In the genomic region with DNA sequence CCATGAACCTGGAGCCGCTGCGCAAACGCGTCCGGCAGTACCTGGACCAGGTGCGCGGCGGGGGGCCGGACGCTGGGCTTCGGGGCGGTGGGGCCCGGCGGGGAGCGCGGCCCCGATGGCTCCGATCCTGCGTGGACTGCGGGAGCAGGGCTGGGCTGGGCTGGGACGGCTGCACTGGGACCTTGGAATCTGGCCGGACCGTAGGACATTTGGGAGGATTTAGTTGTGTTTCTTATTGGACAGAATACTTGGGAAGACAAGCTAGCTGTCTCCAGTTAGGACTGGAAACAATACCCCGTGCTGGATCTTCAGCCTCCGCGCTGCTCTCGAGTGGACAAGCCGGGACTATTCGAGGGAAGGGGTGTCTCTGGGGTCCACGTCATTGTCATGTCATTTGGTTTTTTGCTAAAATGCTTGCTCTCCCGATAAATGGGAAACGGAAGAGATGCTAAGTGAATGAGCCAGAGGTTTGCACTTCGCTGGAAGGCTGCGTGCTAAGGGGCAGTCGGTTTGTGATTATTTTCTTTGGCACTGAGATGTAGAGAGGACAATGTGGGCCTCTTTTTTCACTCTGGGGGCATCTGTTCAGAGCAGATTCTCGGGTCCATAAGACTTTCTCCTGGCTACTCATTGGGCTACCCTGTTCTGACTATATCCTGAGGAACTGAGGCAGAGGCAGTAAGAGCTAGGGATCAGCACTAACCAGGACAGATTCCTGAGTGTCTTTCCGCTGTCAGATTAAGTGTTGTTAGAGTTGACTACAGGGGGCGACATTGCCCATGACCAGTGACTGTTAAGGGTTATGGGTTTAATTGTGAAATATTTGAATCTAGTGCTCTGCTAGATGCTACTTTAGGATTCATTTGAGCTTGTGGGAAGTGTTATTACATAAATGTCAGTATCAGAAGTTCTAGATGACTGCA, we compare ENCODE assay signal across 7 mouse cellular contexts. TPM values are rescaled to one million over a fixed set of nuclear protein-coding genes. Genes with fewer than 3 reads are reported as not detected.
DNase-seq lines count a peak whose midpoint lies in the region; ATAC-seq and TF ChIP-seq lines count a peak whose summit lies in the region.

No protein-coding gene starts in this region.

- H3K4me3 ChIP-seq in G1E (ENCODE audit: low read depth, low read length), result peak overlapping the region; percentile 91
- peak overlapping the region; percentile 91 for H3K4me3 ChIP-seq in bone marrow macrophage, adult 2 months (ENCODE audit: insufficient read depth, low read length)
- peak overlapping the region; percentile 83 for H3K4me3 ChIP-seq in erythroblast, embryonic 14.5 days (replicated peaks)
- H3K4me3 ChIP-seq in hindbrain, embryonic 11.5 days (ENCODE audit: low read depth, low read length), result peak overlapping the region; percentile 100

- H3K4me2 ChIP-seq in hindbrain, embryonic 11.5 days (replicated peaks; ENCODE audit: low read depth, low read length), result peak overlapping the region; percentile 74

- H3K4me1 ChIP-seq in G1E (ENCODE audit: insufficient read depth, low read depth, low read length), result peaks cover 17% of the 10 kb centered on the region
- H3K4me1 ChIP-seq in bone marrow macrophage, adult 2 months (ENCODE audit: control insufficient read depth, insufficient read depth, low read length), result peaks cover 9% of the 10 kb centered on the region
- peaks cover 22% of the 10 kb centered on the region for H3K4me1 ChIP-seq in erythroblast, embryonic 14.5 days (ENCODE audit: control insufficient read depth)
- peaks cover 2% of the 10 kb centered on the region; the same call in 1 of the 2 replicates for H3K4me1 ChIP-seq in hindbrain, embryonic 11.5 days (replicated peaks; ENCODE audit: control insufficient read depth, insufficient read depth, low read length)

- peak overlapping the region; percentile 94 for H3K9ac ChIP-seq in hindbrain, embryonic 11.5 days (ENCODE audit: low read depth, low read length)

- peaks cover 40% of the 10 kb centered on the region for H3K36me3 ChIP-seq in G1E (replicated peaks)
- H3K36me3 ChIP-seq in erythroblast, embryonic 14.5 days (ENCODE audit: control insufficient read depth), result peaks cover 33% of the 10 kb centered on the region
- H3K36me3 ChIP-seq in hindbrain, embryonic 11.5 days (ENCODE audit: control insufficient read depth, insufficient read depth, low read length), result 0 out of 2 replicates have a peak, but pooled peaks cover 3% of the 10 kb centered on the region

- WGBS in hindbrain, embryonic 11.5 days, result under 1% methylated on average over 37 of the region's 38 CpGs

- TF ChIP-seq POLR2A in bone marrow macrophage, adult 2 months (IDR thresholded peaks at IDR 0.05; ENCODE audit: borderline replicate concordance, low read depth, low read length), result no peak

- H3K27me3 ChIP-seq in G1E (ENCODE audit: insufficient read depth, low read length), result no peaks in the 10 kb centered on the region
- H3K27me3 ChIP-seq in erythroblast, embryonic 14.5 days (ENCODE audit: control insufficient read depth), result no peaks in the 10 kb centered on the region
- H3K27me3 ChIP-seq in hindbrain, embryonic 11.5 days (ENCODE audit: control insufficient read depth, insufficient read depth, low read length), result no peaks in the 10 kb centered on the region

- peak; percentile 70 for ATAC-seq in G1E (ENCODE audit: extremely low read depth, insufficient number of reproducible peaks, low FRiP score, poor library complexity, severe bottlenecking)
- ATAC-seq in hindbrain, embryonic 11.5 days (ENCODE audit: low FRiP score), result peak; percentile 73

- peak; percentile 66 for DNase-seq in G1E (ENCODE audit: low spot score)
- DNase-seq in hindbrain, embryonic 11.5 days (ENCODE audit: low spot score), result peak; percentile 65
- DNase-seq in layer of hippocampus, postnatal 10 days (ENCODE audit: low spot score in 2 of 2), result peak; percentile 20 to 50
- peak; percentile 80 for DNase-seq in lung, postnatal 36 days
- peak; percentile 14 for DNase-seq in right cerebral cortex, postnatal 4 days

- peak overlapping the region; percentile 45 for H3K27ac ChIP-seq in bone marrow macrophage, adult 2 months (ENCODE audit: insufficient read depth, low read depth, low read length)
- 0 out of 2 replicates have a peak overlapping the region, but pooled peaks have one; percentile 17 for H3K27ac ChIP-seq in hindbrain, embryonic 11.5 days (ENCODE audit: low read depth, low read length)

- no peaks in the 10 kb centered on the region for H3K9me3 ChIP-seq in G1E (replicated peaks)
- H3K9me3 ChIP-seq in erythroblast, embryonic 14.5 days (ENCODE audit: control insufficient read depth, low read length), result no peaks in the 10 kb centered on the region
- H3K9me3 ChIP-seq in hindbrain, embryonic 11.5 days (ENCODE audit: control insufficient read depth, low read length), result no peaks in the 10 kb centered on the region

- TF ChIP-seq CTCF in G1E (IDR thresholded peaks at IDR 0.05; ENCODE audit: low read depth, low read length), result 0 out of 2 replicates have a peak, but pooled peaks have one; percentile 3
- no peak for TF ChIP-seq CTCF in bone marrow macrophage, adult 2 months (IDR thresholded peaks at IDR 0.05; ENCODE audit: low read depth, low read length)

RNA-seq across cellular contexts. Expression of a gene that starts 0.6 kb away (rescaled TPM):
- total RNA-seq in G1E (2014; fragmentation: Nextera tagmentation) (68.5 and 75.9 TPM in 2 replicates), G1E (2017) (64.5 and 81.1 TPM in 2 replicates)
- polyA plus RNA-seq in G1E (2012), result 19.0 and 25.1 TPM in 2 replicates
- 32.6 and 36.2 TPM in 2 replicates for polyA plus RNA-seq in bone marrow macrophage, adult 2 months (2012; ENCODE audit: insufficient read depth, insufficient read length, missing spikeins)
- polyA plus RNA-seq in erythroblast, embryonic 14.5 days (2012), result 1.1 and 1.4 TPM in 2 replicates
- polyA plus RNA-seq in hindbrain, embryonic 11.5 days (2014; fragmentation: Nextera tagmentation; extraction: Ambion mirVana), result 262 and 270 TPM in 2 replicates
- 10 to 100 TPM; 68.8 to 69.9 TPM for total RNA-seq in layer of hippocampus, postnatal 10 days (2021)

RNA-seq across cellular contexts. Expression of a gene that starts 27.3 kb away (rescaled TPM):
- total RNA-seq in G1E (2014; fragmentation: Nextera tagmentation) (13.3 and 18.0 TPM in 2 replicates), G1E (2017) (21.3 and 21.5 TPM in 2 replicates)
- 31.4 and 34.9 TPM in 2 replicates for polyA plus RNA-seq in G1E (2012)
- 24.0 and 28.8 TPM in 2 replicates for polyA plus RNA-seq in bone marrow macrophage, adult 2 months (2012; ENCODE audit: insufficient read depth, insufficient read length, missing spikeins)
- 3.7 and 3.9 TPM in 2 replicates for polyA plus RNA-seq in erythroblast, embryonic 14.5 days (2012)
- 40.3 and 43.7 TPM in 2 replicates for polyA plus RNA-seq in hindbrain, embryonic 11.5 days (2014; fragmentation: Nextera tagmentation; extraction: Ambion mirVana)
- 10 to 100 TPM; 42.1 to 50.6 TPM for total RNA-seq in layer of hippocampus, postnatal 10 days (2021)

RNA-seq across cellular contexts. Expression of a gene that starts 52.4 kb away (rescaled TPM):
- total RNA-seq in G1E (2014; fragmentation: Nextera tagmentation), result not detected in 2 replicates
- 0.38 and 0.41 TPM in 2 replicates for total RNA-seq in G1E (2017)
- not detected in 2 replicates for polyA plus RNA-seq in G1E (2012)
- 0.84 TPM in 1 of 2 replicates, not detected in the other for polyA plus RNA-seq in bone marrow macrophage, adult 2 months (2012; ENCODE audit: insufficient read depth, insufficient read length, missing spikeins)
- not detected in 2 replicates for polyA plus RNA-seq in erythroblast, embryonic 14.5 days (2012)
- polyA plus RNA-seq in hindbrain, embryonic 11.5 days (2014; fragmentation: Nextera tagmentation; extraction: Ambion mirVana), result 0.85 and 1.0 TPM in 2 replicates
- 1 to 10 TPM; 1.8 to 2.3 TPM for total RNA-seq in layer of hippocampus, postnatal 10 days (2021)

Comparison
In these comparisons a context has a peak if more than half of its experiments do, and no peak if none do; other contexts are left out.
1. Peak in every context shown above with its lines: DNase-seq, ATAC-seq, H3K4me3 ChIP-seq and H3K27ac ChIP-seq.
2. DNase-seq: peak in every context shown above with its lines; median percentile 80 in lung, postnatal 36 days; 66 in G1E; 65 in hindbrain, embryonic 11.5 days; 35 in layer of hippocampus, postnatal 10 days; 14 in right cerebral cortex, postnatal 4 days.